Mouse (Mus musculus): ENCODE measurements around the gene Edf1.
A peak's percentile ranks its signal among the peaks of the same experiment; 100 is the strongest.
"Not testable (repeated sequence)": the region's sequence is repeated elsewhere in the genome, so short reads cannot be mapped to it uniquely, and the experiment has no call there.

Edf1 gene

GRCm38 (mm10) chr2:25557221-25557963 is at the start of gene Edf1:
TSS of gene Edf1 (plus strand) at chr2:25557847.
- DNase-seq (ENCODE audit: low spot score): peak; percentile 74

DNA sequence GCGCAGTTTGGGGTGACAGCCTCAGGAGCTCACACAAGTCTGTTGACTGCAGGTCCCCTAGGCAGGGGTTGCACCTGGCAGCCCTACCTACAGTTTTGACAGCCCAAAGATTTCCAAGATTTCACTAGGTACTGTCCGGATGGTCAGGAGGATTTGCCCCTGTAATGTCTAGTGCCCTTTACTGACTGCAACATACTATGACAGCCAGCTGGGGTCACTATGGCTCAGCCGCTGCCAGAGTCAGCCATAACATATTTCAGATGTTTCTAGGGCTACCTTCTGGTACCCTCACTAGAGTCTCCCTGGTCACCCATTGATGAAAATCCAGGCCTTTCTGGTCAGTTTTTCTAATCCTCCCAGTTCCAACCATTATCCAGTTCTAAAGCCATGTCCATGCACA is 47.7 kb upstream of the Edf1 start:
- no peak for DNase-seq (ENCODE audit: low spot score)

DNA sequence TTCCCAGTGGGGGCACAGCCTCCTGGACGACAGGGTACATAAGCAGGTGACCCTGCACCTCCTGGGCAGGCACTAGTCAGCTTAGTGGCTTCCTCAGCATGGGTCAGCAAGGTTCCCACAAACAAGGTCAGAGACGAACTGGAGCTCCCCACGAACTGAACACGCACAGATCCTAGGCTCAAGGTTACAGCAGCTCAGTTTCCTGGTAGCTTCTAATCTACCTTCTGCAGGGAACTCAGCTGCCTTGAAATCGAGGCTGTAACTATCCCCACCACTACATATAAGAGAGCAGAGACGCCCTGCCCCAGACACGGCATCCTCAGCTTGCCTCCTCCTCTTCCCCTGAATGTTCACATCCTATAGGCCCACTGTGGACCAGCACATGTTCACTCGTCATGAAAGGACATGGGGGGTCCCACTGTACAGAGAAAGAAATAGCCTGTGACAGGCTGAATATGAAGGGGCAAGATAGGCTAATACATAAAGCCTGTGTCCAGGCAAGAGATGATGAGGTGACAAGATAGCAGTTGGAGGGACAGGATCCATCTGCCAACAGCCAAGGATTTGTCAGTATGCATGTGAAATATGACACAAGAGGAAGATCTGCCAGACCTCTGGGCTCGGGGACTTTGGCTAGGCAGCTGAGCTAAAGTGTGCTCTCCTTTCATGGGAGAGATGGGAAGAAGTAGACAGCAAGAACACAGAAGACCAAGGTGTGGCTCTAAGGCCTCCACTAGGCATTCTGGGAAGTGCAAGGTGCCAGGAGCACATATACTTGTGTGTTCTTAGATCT is 30.9 kb upstream of the Edf1 start:
- DNase-seq (ENCODE audit: low spot score): no peak

- DNase-seq (ENCODE audit: low spot score): no peak
Measured at GRCm38 (mm10) chr2:25533707-25534106, 23.9 kb upstream of the Edf1 start.

DNA sequence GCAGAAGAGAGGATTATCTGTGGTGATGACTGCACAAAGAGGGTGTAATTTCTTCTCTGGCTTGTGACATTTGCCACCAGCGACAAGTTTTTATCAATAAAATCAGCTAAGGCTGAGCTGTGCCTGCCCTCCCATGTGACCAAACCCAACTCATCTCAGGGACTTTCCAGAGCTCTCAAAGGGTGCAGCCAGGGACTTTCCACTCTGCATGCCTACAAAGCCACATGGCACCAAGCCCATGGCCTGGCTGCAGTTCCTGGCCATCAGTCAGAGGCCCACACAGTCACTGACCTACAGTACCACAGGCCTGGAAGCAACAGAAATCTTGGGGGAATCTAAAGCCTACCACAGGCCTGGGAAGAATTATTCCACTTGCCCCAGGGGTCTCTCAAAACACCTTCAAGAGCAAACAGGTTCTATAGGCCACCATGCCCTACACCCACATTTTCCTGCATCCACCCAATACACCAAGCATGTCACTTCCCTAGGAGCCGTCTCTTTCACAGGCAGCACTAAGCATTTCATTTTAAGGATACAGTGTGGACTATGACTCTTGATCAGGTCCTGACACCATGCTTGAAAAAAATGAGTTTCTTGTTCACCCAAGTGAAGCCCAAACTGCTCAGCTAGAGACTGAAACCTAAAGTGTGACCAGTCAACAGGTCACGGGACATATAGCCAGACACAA is 23.3 kb upstream of the Edf1 start:
- DNase-seq (ENCODE audit: low spot score): no peak

DNA sequence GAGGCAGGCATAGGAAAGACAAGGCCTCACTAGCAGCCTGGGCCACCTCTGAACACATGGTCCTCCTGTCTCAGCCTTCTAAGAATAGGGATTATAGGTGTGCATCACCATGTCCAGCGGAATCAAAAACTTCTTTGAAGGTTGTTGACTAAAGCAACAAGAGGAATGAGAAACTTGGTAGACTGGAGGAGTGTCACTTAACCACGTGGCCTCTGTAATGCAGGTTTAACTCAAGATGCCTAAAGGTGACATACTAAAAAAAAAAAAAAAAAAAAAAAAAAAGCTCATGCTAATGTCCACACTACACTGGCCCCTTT is 22.8 kb upstream of the Edf1 start:
- DNase-seq (ENCODE audit: low spot score): no peak

DNA sequence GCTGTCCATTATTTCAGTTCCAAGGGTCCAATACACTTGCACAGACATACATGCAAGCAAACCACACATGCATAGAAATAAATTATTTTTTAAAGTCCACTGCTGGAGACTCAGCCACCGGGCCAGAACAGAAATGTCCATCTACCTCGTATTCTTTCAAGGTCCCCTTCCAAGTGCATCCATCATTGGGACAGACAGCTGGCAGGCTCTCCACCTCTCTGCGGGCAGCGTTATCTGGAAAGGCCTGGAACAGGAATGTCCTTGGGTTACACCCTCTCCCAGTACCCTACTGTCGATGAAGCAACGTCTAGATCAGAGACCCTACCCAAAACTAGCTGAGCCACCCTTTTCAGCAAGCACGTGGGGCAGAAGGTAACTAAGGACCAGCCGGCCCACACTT is 21.1 kb upstream of the Edf1 start:
- DNase-seq (ENCODE audit: low spot score): no peak

GRCm38 (mm10) chr2:25540541-25540948 is 17.1 kb upstream of the Edf1 start:
- no peak for DNase-seq (ENCODE audit: low spot score)

- no peak for DNase-seq (ENCODE audit: low spot score)
Measured at GRCm38 (mm10) chr2:25541644-25542367, 15.8 kb upstream of the Edf1 start.

DNA sequence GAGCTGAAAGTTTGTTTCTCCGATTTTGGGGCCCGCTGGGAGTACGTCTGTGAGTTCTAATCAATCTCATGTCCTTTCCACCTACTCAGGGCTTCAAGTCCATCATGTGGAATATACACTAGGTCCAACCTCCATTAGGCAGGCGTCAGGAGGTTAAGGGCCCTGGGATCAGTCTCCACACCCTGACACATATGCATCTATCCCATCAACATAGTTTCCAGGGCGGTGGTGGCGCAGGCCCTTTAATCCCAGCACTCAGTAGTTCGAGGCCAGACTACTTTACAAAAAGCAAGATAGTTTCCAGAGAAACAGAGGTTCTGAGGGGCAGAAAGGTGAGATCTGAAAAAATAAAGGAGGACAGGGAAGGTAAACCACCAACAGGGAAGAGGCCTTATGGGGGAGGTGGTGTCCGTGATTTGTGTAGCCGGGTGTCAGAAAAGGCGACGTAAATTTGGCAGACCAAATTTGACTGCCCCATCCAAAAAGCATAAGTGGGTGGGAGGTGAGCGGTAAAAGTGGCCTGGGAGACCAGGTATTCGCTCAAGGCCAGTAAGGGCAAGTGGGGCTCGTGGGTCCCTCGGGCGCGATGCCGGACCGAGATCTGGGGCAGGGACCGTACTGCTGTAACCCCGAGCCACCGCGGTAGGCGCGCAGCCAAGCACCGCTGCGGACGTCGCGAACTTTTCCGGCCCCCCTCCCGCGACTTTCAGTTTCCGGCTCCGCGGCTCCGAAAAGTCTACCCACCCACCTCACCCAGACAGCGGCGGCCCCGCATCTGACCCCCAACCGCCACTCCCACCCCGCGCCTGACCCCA is 11.4 kb upstream of the Edf1 start:
- DNase-seq (ENCODE audit: low spot score): peak; percentile 28

GRCm38 (mm10) chr2:25546811-25547491 is 10.7 kb upstream of the Edf1 start, which contains the start of gene Traf2:
TSS of gene Traf2 (minus strand) at chr2:25546940.
- DNase-seq (ENCODE audit: low spot score): peak; percentile 97

- DNase-seq (ENCODE audit: low spot score): no peak
Measured at GRCm38 (mm10) chr2:25549021-25549991, 8.3 kb upstream of the Edf1 start.

DNA sequence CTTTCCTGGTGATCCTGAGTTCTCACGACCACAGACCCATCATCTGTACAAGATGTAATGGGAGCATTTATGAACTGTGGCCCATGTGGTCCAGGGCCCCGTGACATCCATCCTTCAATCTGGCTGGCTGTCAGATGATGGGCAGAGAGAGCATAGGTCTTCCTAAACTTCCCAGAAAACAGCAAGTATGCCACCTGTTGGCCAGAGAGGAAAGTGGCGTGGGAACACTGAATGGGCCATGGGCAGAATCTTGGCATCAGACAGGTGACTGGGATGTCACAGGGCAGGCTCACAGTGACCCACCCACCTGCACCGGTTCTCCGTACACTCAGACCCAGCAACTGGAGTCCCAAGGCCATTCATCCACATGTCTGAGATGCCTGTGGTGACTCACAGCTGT is 6.5 kb upstream of the Edf1 start:
- no peak for DNase-seq (ENCODE audit: low spot score)

DNA sequence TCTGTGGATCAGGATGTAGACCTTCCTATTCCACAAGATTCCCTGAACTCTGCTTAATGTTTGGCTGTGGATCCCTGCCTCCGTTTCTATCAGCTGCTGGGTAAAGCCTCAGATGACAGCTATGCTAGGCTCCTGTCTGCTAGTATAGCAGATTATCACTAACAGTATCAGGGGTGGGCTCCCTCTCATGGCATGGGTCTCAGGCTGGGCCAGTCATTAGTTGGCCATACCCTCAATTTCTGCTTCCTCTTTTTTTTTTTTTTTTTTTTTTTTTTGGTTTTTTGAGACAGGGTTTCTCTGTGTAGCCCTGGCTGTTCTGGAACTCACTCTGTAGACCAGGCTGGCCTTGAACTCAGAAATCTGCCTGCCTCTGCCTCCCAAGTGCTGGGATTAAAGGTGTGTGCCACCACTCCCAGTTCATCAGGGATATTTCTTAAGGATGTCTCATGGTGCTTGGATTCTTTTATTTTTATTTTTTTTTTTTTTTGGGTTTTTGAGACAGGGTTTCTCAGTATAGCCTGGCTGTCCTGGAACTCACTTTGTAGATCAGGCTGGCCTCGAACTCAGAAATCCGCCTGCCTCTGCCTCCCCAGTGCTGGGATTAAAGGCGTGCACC is 4.4 kb upstream of the Edf1 start:
- not testable (repeated sequence) for DNase-seq (ENCODE audit: low spot score)

DNA sequence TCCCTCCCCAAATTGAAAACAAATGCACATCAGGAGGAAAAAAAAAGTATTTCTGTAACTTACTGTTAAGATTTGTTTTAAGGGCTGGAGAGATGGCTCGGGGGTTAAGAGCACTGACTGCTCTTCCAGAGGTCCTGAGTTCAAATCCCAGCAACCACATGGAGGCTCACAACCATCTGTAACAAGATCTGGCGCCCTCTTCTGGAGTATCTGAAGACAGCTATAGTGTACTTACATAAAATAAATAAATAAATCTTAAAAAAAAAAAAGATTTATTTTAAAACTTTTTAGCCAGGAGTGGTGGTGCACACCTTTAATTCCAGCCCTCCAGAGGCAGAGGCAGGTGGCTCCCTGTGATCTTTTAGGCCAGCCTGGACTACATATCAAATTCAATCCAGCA is 2.2 kb upstream of the Edf1 start:
- not testable (repeated sequence) for DNase-seq (ENCODE audit: low spot score)

DNA sequence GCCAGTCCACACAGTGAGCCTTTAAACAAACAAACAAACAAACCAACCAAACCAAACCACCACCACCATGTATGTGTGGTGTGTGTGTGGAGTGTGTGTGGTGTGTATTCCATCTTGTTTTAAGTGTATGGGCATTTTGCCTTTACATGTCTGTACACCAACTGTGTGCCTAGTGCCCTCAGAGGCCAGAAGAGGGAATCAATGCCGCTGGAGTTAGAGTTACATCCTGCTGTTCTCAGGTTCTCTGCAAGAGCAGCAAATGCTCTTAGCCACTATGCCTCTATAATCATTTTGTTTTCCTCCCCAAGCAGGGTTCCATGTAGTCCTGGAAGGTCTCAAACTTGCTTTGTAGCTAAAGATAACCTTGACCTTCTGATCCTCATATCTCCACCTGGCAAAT is 1.4 kb upstream of the Edf1 start:
- DNase-seq (ENCODE audit: low spot score): no peak

- no peak for DNase-seq (ENCODE audit: low spot score)
Measured at GRCm38 (mm10) chr2:25557964-25558360, 315 bp downstream of the Edf1 start.

DNA sequence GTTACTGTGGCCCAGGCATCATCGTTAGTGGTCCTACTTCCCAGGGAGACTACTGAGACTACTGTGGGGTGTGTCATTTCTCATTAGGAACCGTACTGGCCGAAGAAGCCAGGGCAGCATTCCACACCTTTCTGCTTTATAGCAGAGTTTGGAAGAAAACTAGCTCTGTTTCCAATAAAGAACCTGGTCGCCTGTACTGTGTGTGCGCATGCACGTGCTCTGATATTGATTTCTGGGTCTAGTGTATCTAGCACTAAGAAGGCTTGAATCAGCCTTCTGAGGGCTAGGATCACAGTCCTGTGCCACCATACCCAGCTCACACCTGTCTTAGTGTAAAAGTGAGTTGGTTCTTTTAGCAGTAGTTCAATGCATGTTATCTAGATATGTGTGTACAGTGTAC is 1.1 kb downstream of the Edf1 start:
- DNase-seq (ENCODE audit: low spot score): no peak

- DNase-seq (ENCODE audit: low spot score): no peak
Measured at GRCm38 (mm10) chr2:25560551-25560950, 2.9 kb downstream of the Edf1 start.
